In the genomic region with DNA sequence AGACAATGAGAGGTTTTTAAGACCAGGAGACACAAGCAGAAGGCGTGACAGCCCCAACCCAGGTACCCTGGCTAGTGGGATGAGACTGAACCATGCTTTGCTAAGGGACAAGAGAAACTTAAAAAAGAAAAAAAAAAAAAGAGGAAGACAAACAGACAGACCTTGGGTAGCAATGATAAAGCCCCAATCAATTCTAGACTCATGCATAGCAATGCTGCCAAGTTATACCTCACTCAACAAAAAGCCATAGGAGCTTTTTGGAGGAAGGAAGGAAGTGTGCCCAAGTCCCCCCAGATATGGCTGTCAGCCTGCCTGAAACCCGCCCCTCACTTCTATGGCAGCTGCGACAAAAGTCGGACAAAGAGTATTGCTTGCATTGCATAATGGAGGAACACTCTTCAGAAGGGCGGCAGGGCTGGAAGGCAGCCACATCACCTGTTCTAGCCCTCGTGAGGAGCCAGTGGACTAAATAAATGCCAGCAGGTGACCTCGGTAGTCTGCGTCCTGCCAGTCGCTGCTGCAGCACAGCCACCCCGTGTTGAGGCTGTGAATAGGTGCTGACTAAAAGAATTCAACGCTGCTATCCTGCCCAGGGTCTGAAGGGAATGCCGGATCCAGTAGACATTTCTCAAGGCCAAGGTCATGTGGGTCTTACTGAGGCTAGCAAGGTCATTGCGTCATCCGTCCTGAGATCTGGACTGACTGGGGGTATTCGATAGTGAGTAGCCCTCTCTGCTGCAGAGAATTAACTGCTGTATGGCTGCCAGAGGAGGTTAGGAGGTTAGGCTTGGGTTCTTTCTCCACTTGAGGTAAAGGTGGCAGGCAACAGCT, we compare ENCODE assay signal across 16 mouse cellular contexts. TPM values are rescaled to one million over a fixed set of nuclear protein-coding genes. Genes with fewer than 3 reads are reported as not detected.
DNase-seq lines count a peak whose midpoint lies in the region; ATAC-seq and TF ChIP-seq lines count a peak whose summit lies in the region.
"Had no signal": no experiment of that assay in that cellular context is flagged by ENCODE, and none has a peak within 500 bp of the region (broad histone marks: within the 10 kb centered on the region; RNA-seq: fewer than 3 reads in every experiment).

No protein-coding gene starts in this region.

- 46% methylated on average over 15 of the region's 15 CpGs for WGBS in cerebellum, adult 2 months
- 73% methylated on average over 15 of the region's 15 CpGs for WGBS in heart, embryonic 13.5 days

- no peak overlapping the region for H3K27ac ChIP-seq in cerebellum, adult 2 months (ENCODE audit: insufficient read depth, low read length)
- H3K27ac ChIP-seq in heart, embryonic 13.5 days (replicated peaks), result peak overlapping the region; percentile 32
- H3K27ac ChIP-seq: embryonic facial prominence, embryonic 13.5 days; forebrain, embryonic 13.5 days; limb, embryonic 15.5 days had no signal

- H3K4me1 ChIP-seq in cerebellum, adult 2 months (ENCODE audit: control insufficient read depth, insufficient read depth, low read length), result peaks cover 5% of the 10 kb centered on the region; the same call in 1 of the 2 replicates
- peaks cover 5% of the 10 kb centered on the region; the same call in 1 of the 2 replicates for H3K4me1 ChIP-seq in heart, embryonic 13.5 days
- H3K4me1 ChIP-seq: forebrain, embryonic 13.5 days had no signal

- H3K9ac ChIP-seq in heart, embryonic 13.5 days, result no peak overlapping the region
- H3K9ac ChIP-seq: embryonic facial prominence, embryonic 13.5 days; forebrain, embryonic 13.5 days; limb, embryonic 15.5 days had no signal

- no peak for TF ChIP-seq CTCF in cerebellum, adult 2 months (IDR thresholded peaks at IDR 0.05; ENCODE audit: borderline replicate concordance, insufficient read depth, low read depth, low read length)

- H3K4me3 ChIP-seq in cerebellum, adult 2 months (replicated peaks; ENCODE audit: insufficient read depth, low read depth, low read length), result no peak overlapping the region
- no peak overlapping the region for H3K4me3 ChIP-seq in heart, embryonic 13.5 days
- H3K4me3 ChIP-seq: embryonic facial prominence, embryonic 13.5 days; forebrain, embryonic 13.5 days; limb, embryonic 15.5 days; megakaryocyte, embryonic 14.5 days had no signal

- ATAC-seq in heart, embryonic 13.5 days (ENCODE audit: extremely low read depth, insufficient number of reproducible peaks, low FRiP score, low TSS enrichment), result no peak
- ATAC-seq in frontal cortex, adult (ENCODE audit: low TSS enrichment), result no peak
- ATAC-seq: forebrain, embryonic 13.5 days; inflammation-experienced regulatory T-cells, adult 6 months had no signal

- peak; percentile 39 to 49 for DNase-seq in cerebellum, adult 2 months
- no peak for DNase-seq in cerebellum, adult 11 months
- DNase-seq in kidney, postnatal 25 days, result peak; percentile 13 to 61
- DNase-seq in kidney, postnatal 10 days, result no peak
- peak; percentile 66 for DNase-seq in lung, postnatal 25 days (ENCODE audit: low spot score)
- DNase-seq in B cell, adult 2 months, result no peak
- DNase-seq: thymus, adult 2 months had no signal

- H3K4me2 ChIP-seq in heart, embryonic 13.5 days, result no peak overlapping the region
- H3K4me2 ChIP-seq: embryonic facial prominence, embryonic 13.5 days; forebrain, embryonic 13.5 days; limb, embryonic 15.5 days had no signal

- H3K9me3 ChIP-seq in heart, embryonic 13.5 days, result no peaks in the 10 kb centered on the region
- H3K9me3 ChIP-seq: embryonic facial prominence, embryonic 13.5 days; forebrain, embryonic 13.5 days; limb, embryonic 15.5 days had no signal

- no peaks in the 10 kb centered on the region for H3K27me3 ChIP-seq in cerebellum, adult 2 months (ENCODE audit: control insufficient read depth, insufficient read depth, low read length)
- H3K27me3 ChIP-seq in heart, embryonic 13.5 days (replicated peaks), result no peaks in the 10 kb centered on the region
- H3K27me3 ChIP-seq: embryonic facial prominence, embryonic 13.5 days; limb, embryonic 15.5 days had no signal

- H3K36me3 ChIP-seq in heart, embryonic 13.5 days, result peaks cover 83% of the 10 kb centered on the region

- no peak for TF ChIP-seq POLR2A in cerebellum, adult 2 months (IDR thresholded peaks at IDR 0.05; ENCODE audit: borderline replicate concordance, insufficient read depth, low read length)

RNA-seq across cellular contexts. Expression of a gene that starts 31.5 kb away (rescaled TPM):
- polyA plus RNA-seq in cerebellum, adult 2 months (2012; rRNA removed), result not detected in 2 replicates
- polyA plus RNA-seq in heart, embryonic 13.5 days (2015; fragmentation: Nextera tagmentation; extraction: Ambion mirVana), result not detected in 2 replicates
- polyA plus RNA-seq: C2C12; gonadal fat pad, adult 2 months; inflammation-experienced regulatory T-cells, adult 6 months had no signal

Comparison
In these comparisons a context has a peak if more than half of its experiments do, and no peak if none do; other contexts are left out.
1. DNase-seq: peak in cerebellum, adult 2 months (2 of 2), kidney, postnatal 25 days (2 of 2) and lung, postnatal 25 days (single experiment); none in cerebellum, adult 11 months (single experiment), kidney, postnatal 10 days (single experiment) and B cell, adult 2 months (0 of 2).